Mouse (Mus musculus) G1E (cell line): ENCODE measurements around the gene Ehmt1.

Source experiments
- CTCF ChIP-seq: IDR thresholded peaks from 2 replicates; pipeline ENCODE4 v1.5.1; 2012; ENCODE audit warnings: low read depth, low read length, inconsistent platforms, mixed read lengths
- GATA1 ChIP-seq: IDR thresholded peaks from 2 replicates; pipeline ENCODE4 v1.6.1; 2012; ENCODE audit warnings: borderline replicate concordance, low read length, inconsistent platforms, mixed read lengths
- GATA2 ChIP-seq: IDR thresholded peaks from 2 replicates; pipeline ENCODE4 v1.6.1; 2012; ENCODE audit warnings: low read depth, low read length, inconsistent platforms, borderline replicate concordance
- TAL1 ChIP-seq: conservative IDR thresholded peaks from 2 replicates; pipeline ENCODE4 v1.6.1; 2012; ENCODE audit warnings: low read depth, low read length, inconsistent platforms, mixed read lengths

GRCm38 (mm10) chr2:24912589-24912988, 6.8 kb downstream of the Ehmt1 start:
- no peak for TF ChIP-seq CTCF
- no peak for TF ChIP-seq GATA2
- TF ChIP-seq TAL1, result no peak
- no peak for TF ChIP-seq GATA1
